Mouse (Mus musculus): ENCODE results near the gene 1810049J17Rik.
"Not testable (repeated sequence)": the region's sequence is repeated elsewhere in the genome, so short reads cannot be mapped to it uniquely, and the experiment has no call there.

1810049J17Rik gene

GRCm38 (mm10) chr15:12321788-12322621, at the start of gene 1810049J17Rik:
TSS of gene 1810049J17Rik (minus strand) at chr15:12321899.
- DNase-seq, result peak; percentile 64

GRCm38 (mm10) chr15:12371183-12371582, 49.5 kb upstream of the 1810049J17Rik start:
- peak; percentile 78 for DNase-seq

- DNase-seq, result no peak
Measured at GRCm38 (mm10) chr15:12370096-12370495, 48.4 kb upstream of the 1810049J17Rik start.

- no peak for DNase-seq
Measured at GRCm38 (mm10) chr15:12368850-12369249, 47.2 kb upstream of the 1810049J17Rik start.

GRCm38 (mm10) chr15:12368357-12368756, 46.7 kb upstream of the 1810049J17Rik start:
- DNase-seq, result no peak

GRCm38 (mm10) chr15:12367306-12368080, 45.8 kb upstream of the 1810049J17Rik start:
- peak; percentile 29 for DNase-seq

- DNase-seq, result not testable (repeated sequence)
Measured at GRCm38 (mm10) chr15:12366580-12367305, 45.0 kb upstream of the 1810049J17Rik start.

- DNase-seq, result no peak
Measured at GRCm38 (mm10) chr15:12366072-12366469, 44.4 kb upstream of the 1810049J17Rik start.

- DNase-seq, result no peak
Measured at GRCm38 (mm10) chr15:12365416-12366071, 43.8 kb upstream of the 1810049J17Rik start.

GRCm38 (mm10) chr15:12364096-12364495, 42.4 kb upstream of the 1810049J17Rik start:
- DNase-seq, result no peak

GRCm38 (mm10) chr15:12362701-12363040, 41.0 kb upstream of the 1810049J17Rik start:
- no peak for DNase-seq

GRCm38 (mm10) chr15:12362001-12362700, 40.5 kb upstream of the 1810049J17Rik start:
- no peak for DNase-seq

- no peak for DNase-seq
Measured at GRCm38 (mm10) chr15:12360519-12361212, 39.0 kb upstream of the 1810049J17Rik start.

GRCm38 (mm10) chr15:12358384-12358783, 36.7 kb upstream of the 1810049J17Rik start:
- no peak for DNase-seq

GRCm38 (mm10) chr15:12357459-12357858, 35.8 kb upstream of the 1810049J17Rik start:
- DNase-seq, result no peak

GRCm38 (mm10) chr15:12355907-12356306, 34.2 kb upstream of the 1810049J17Rik start:
- DNase-seq, result no peak

- DNase-seq, result no peak
Measured at GRCm38 (mm10) chr15:12355261-12355660, 33.6 kb upstream of the 1810049J17Rik start.

GRCm38 (mm10) chr15:12354281-12354810, 32.6 kb upstream of the 1810049J17Rik start:
- no peak for DNase-seq

GRCm38 (mm10) chr15:12351470-12351869, 29.8 kb upstream of the 1810049J17Rik start:
- DNase-seq, result no peak

GRCm38 (mm10) chr15:12349840-12350239, 28.1 kb upstream of the 1810049J17Rik start:
- DNase-seq, result no peak

- DNase-seq, result no peak
Measured at GRCm38 (mm10) chr15:12348950-12349349, 27.3 kb upstream of the 1810049J17Rik start.
